Mouse (Mus musculus) lung, embryonic 14.5 days (tissue): ENCODE data around the gene Lcp1. TPM values are rescaled to one million over a fixed set of nuclear protein-coding genes. Genes with fewer than 3 reads are reported as not detected.

Source experiments
- ATAC-seq: fragments of 200-750 bp; cut with Nextera tagmentation; 2 replicates; pipeline ENCODE4 v1.8.0; 2017; ENCODE audit warnings: mild to moderate bottlenecking, moderate TSS enrichment, moderate library complexity; ENCODE audit not compliant: insufficient read depth
- DNase-seq: peaks from one replicate; pipeline ENCODE4 v3.0.0-alpha.2; 2015
- H3K27ac ChIP-seq: fragments of 300-500 bp; sonication (generic); 2 replicates; pipeline ENCODE4 v1.5.1; 2014; ENCODE audit warnings: low read depth, mild to moderate bottlenecking, moderate library complexity
- H3K27me3 ChIP-seq: fragments of 300-500 bp; sonication (generic); 2 replicates; pipeline ENCODE4 v1.6.1; 2014; ENCODE audit warnings: low read length, control low read depth; ENCODE audit not compliant: insufficient read depth
- H3K36me3 ChIP-seq: fragments of 300-500 bp; sonication (generic); 2 replicates; pipeline ENCODE4 v1.6.1; 2014; ENCODE audit warnings: control low read depth; ENCODE audit not compliant: insufficient read depth
- H3K4me1 ChIP-seq: fragments of 300-500 bp; sonication (generic); 2 replicates; pipeline ENCODE4 v1.6.1; 2014; ENCODE audit warnings: antibody characterized with exemption, control low read depth; ENCODE audit not compliant: insufficient read depth
- H3K4me2 ChIP-seq: fragments of 300-500 bp; sonication (generic); 2 replicates; pipeline ENCODE4 v1.6.1; 2014; ENCODE audit warnings: mild to moderate bottlenecking
- H3K4me3 ChIP-seq: fragments of 300-500 bp; sonication (generic); 2 replicates; pipeline ENCODE4 v1.5.1; 2014; ENCODE audit warnings: low read depth, low read length
- H3K9ac ChIP-seq: fragments of 300-500 bp; sonication (generic); 2 replicates; pipeline ENCODE4 v1.6.1; 2014
- H3K9me3 ChIP-seq: fragments of 300-500 bp; sonication (generic); 2 replicates; pipeline ENCODE4 v1.6.1; 2016; ENCODE audit warnings: low read depth, low read length, control low read depth
- CTCF ChIP-seq: IDR thresholded peaks from 2 replicates; pipeline ENCODE4 v1.5.1; 2016; ENCODE audit warnings: antibody characterized with exemption, low read depth
- WGBS: fragments of 180-500 bp; shearing (Covaris S2); extraction: QIAGEN DNeasy Blood & Tissue Kit; methylation state at CpG from one replicate; pipeline ENCODE4 v1.1.7; 2014; 5-methylcytosine and 5-hydroxymethylcytosine counted together
- polyA plus RNA-seq: library from polyadenylated mRNA; unstranded; fragments of >200 nt; fragmentation: Nextera tagmentation; extraction: Ambion mirVana; gene quantifications from 2 replicates; pipeline ENCODE4 v1.2.1, GENCODE M21; 2014

Gene Lcp1
- polyA plus RNA-seq, 1 experiment from 2014 or later = 49.7 TPM

DNA sequence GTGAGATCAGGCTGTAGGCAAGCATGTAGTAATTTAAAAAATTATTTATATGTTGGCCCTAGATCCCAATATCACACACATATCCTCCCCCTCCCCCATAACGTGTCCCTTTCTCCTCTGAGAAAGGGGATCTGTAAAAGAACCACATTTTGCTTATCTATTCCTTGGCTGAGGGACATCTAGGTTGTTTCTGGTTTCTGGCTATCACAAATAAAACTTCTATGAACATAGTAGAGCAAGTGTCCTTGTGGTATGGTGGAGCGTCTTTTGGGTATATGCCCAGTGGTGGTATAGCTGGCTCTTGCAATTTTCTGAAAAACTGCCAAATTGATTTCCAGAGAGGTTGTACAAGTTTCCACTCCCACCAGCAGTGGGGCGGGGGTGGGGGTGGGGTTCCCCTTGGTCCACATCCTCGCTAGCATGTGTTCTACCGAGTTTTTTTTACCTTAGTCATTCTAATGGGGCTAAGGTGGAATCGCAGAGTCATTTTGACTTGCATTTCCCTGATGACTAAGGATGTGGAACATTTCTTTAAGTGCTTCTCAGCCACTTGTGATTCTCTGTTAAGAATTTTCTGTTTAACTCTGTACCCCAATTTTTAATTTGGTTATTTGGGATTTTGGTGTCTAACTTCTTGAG, 107.3 kb downstream of the Lcp1 start:
- Histone ChIP-seq H3K27ac (no peak overlapping the region), H3K9ac (no peak overlapping the region), H3K9me3 (no peaks in the 10 kb centered on the region), H3K4me1 (no peaks in the 10 kb centered on the region), H3K36me3 (no peaks in the 10 kb centered on the region), H3K4me3 (no peak overlapping the region), H3K27me3 (no peaks in the 10 kb centered on the region), H3K4me2 (no peak overlapping the region)
- no peak for TF ChIP-seq CTCF
- no peak for DNase-seq
- 75% methylated on average over 6 of the region's 6 CpGs for WGBS
- no peak for ATAC-seq

DNA sequence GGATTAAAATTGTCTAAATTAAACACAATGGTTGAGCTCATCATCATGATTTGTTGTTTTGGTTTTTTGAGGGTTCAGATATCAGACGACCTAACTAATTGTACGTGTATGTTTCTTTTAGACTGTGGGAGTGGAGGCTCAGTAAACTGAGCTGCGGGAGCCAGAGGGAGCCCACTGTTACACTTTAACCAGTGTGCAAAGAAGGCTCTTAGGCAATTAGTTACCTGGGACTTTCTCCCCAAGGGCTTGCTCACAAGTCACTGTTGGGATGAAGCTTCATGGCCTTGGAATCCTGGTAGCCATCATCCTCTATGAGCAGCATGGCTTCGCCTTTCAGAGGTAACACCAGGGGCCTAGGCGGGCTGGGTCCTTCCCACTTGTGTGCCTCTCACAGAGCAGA, 111.2 kb downstream of the Lcp1 start, which contains the start of gene Cpb2:
Gene Cpb2 (plus strand): TSS at position 201 of the 400 bp plus-strand sequence.
- H3K4me1 ChIP-seq = no peaks in the 10 kb centered on the region
- no peaks in the 10 kb centered on the region for H3K9me3 ChIP-seq
- H3K27ac ChIP-seq = no peak within 1 kb of the TSS
- no peaks in the 10 kb centered on the region for H3K27me3 ChIP-seq
- no peak for TF ChIP-seq CTCF
- no peak within 1 kb of the TSS for H3K4me2 ChIP-seq
- H3K36me3 ChIP-seq = no peaks in the 10 kb centered on the region
- 71% methylated on average over 5 of the region's 5 CpGs for WGBS
- no peak for DNase-seq
- no peak for ATAC-seq
- H3K9ac ChIP-seq = no peak within 1 kb of the TSS
- no peak within 1 kb of the TSS for H3K4me3 ChIP-seq

DNA sequence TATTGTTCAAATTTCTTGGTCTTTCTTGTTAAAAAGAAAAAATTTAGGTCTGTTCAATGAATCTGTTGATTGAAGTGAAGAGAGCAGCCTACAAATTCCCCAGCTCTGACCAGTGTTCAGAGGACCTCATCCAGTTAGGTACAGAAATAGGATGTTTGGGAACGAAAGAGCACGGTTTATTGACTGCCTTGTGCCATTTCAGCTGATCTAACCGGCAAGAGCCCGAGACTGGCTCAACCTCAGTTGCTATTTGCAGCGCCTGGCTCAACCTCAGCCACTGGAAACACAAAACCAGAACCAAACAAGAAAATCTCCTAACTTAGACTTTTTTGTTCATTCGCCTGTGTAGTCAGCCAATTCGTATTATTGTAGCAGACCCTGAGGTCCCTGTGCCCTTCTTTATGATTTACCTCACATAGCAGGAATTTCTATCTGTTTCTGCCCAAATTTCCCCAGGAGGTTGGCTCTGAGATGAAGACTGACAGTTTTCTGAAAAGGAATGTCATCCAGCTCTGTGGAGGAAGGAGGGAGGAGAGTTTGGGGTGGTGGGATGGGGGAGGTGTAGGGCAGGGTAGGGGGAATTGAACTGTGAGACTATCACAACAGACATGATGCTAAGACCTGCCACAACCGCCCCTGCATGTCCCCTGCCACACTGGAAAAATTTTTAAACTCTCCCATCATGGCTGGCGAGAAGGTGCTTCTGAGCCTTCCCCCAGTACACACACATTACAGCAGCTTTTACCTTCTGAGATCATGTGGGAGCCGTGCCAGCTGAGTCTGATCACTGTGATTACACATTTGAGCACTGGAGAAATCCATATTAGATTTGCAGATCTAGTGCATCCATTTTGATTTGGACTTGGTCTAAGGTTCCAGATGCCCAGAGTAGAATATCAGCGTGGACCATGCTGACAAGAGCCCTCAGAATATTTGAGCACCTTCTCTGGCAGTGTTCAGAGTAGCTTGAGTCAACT, 115.4 kb downstream of the Lcp1 start:
- Histone ChIP-seq H3K36me3 (no peaks in the 10 kb centered on the region), H3K9ac (no peak overlapping the region), H3K4me2 (no peak overlapping the region), H3K27me3 (no peaks in the 10 kb centered on the region), H3K4me3 (no peak overlapping the region), H3K27ac (no peak overlapping the region), H3K4me1 (no peaks in the 10 kb centered on the region), H3K9me3 (no peaks in the 10 kb centered on the region)
- DNase-seq (no peak), ATAC-seq (no peak)
- no peak for TF ChIP-seq CTCF
- WGBS = 73% methylated on average over 11 of the region's 11 CpGs

DNA sequence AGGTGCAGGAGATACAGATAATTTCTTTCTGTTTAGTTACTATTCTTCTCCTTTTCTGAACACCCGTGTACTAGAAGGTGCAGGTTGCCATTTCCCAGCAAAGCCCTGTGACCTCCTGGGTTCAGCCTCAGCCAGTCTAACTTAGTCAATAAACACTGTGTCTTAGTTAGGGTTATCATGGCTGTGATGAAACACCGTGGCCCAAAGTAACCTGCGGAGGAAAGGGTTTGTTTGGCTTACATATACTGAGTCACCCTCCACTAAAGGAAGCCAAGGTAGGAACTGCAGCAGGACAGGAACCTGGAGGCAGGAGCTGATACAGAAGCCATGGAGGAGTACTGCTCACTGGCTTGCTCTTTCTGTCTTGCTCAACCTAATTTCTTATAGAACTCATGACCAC, 119.5 kb downstream of the Lcp1 start:
- no peak overlapping the region for H3K4me3 ChIP-seq
- DNase-seq (no peak), ATAC-seq (no peak)
- H3K9me3 ChIP-seq = no peaks in the 10 kb centered on the region
- H3K36me3 ChIP-seq = no peaks in the 10 kb centered on the region
- no peak overlapping the region for H3K4me2 ChIP-seq
- 68% methylated on average over 3 of the region's 3 CpGs for WGBS
- TF ChIP-seq CTCF = no peak
- no peaks in the 10 kb centered on the region for H3K27me3 ChIP-seq
- H3K9ac ChIP-seq = no peak overlapping the region
- no peak overlapping the region for H3K27ac ChIP-seq
- H3K4me1 ChIP-seq = no peaks in the 10 kb centered on the region

DNA sequence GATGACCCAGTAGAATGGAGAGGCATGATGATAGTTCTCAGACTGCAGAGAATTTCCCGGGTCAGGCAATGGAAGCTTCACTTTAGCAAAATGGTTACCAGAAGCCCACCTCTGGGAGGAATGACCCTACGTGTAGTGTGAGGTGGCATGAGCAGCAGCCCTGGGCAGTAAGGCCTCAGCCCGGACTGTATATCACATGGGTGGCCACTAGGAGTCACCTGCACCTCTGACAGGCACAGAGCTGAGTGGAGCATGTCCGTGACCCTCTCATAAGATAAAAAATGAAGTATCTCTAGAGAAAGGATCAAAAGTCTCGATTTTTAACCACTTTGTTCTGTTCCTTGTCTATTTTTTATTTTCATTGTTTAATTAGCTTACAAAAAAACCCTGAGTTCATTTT, 125.6 kb downstream of the Lcp1 start:
- no peak overlapping the region for H3K4me3 ChIP-seq
- no peaks in the 10 kb centered on the region for H3K9me3 ChIP-seq
- no peak overlapping the region for H3K4me2 ChIP-seq
- no peak overlapping the region for H3K27ac ChIP-seq
- H3K36me3 ChIP-seq = no peaks in the 10 kb centered on the region
- no peak for ATAC-seq
- no peaks in the 10 kb centered on the region for H3K27me3 ChIP-seq
- TF ChIP-seq CTCF = peak; percentile 56
- no peak overlapping the region for H3K9ac ChIP-seq
- WGBS = 43% methylated on average over 5 of the region's 5 CpGs
- peak; percentile 31 for DNase-seq
- no peaks in the 10 kb centered on the region for H3K4me1 ChIP-seq

DNA sequence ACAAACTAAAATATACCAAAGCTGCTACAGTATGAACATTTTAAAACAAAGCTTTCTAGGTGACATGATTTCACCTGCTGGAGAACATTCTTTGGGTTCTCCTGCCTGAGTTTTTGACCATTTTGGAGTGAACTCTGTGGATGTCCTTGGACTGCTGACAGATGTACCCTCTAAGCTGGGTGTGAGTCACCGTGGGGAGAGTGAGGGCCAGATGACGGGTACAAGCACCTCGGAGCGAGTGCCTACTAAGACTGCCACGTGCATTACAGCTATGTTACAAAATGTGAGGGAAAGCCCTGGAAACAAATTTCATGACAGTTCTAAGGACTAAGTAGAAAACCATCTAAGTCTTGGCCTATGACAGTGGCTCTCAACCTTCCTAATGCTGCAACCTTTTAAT, 138.6 kb downstream of the Lcp1 start:
- no peak for TF ChIP-seq CTCF
- Histone ChIP-seq H3K36me3 (no peaks in the 10 kb centered on the region), H3K4me2 (no peak overlapping the region), H3K27ac (no peak overlapping the region), H3K9me3 (no peaks in the 10 kb centered on the region), H3K4me3 (no peak overlapping the region), H3K4me1 (no peaks in the 10 kb centered on the region), H3K9ac (no peak overlapping the region), H3K27me3 (no peaks in the 10 kb centered on the region)
- 87% methylated on average over 5 of the region's 5 CpGs for WGBS
- DNase-seq (no peak), ATAC-seq (no peak)

DNA sequence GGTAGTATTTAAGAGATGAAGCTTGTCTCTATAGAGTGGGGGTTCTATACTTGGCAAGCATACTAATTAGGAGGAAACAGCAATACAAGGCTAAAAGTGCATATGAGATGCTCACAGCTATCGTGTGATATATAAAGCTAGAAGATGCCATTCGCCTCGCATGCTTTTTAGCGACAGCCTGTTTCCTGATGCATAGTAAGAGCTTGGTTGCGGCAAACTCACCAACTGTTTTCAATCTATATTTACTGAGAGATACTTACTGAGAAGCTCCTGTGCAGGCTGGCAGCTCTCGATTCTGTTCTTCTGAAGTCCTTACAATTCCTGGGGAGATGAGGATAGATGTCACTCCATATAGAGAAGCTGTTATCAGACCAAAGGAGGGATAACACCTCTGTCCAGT, 148.8 kb downstream of the Lcp1 start:
- H3K4me2 ChIP-seq = no peak overlapping the region
- no peaks in the 10 kb centered on the region for H3K36me3 ChIP-seq
- no peaks in the 10 kb centered on the region for H3K9me3 ChIP-seq
- no peak for ATAC-seq
- no peaks in the 10 kb centered on the region for H3K4me1 ChIP-seq
- no peak overlapping the region for H3K4me3 ChIP-seq
- H3K9ac ChIP-seq = no peak overlapping the region
- 82% methylated on average over 6 of the region's 6 CpGs for WGBS
- DNase-seq = no peak
- H3K27me3 ChIP-seq = no peaks in the 10 kb centered on the region
- TF ChIP-seq CTCF = no peak
- H3K27ac ChIP-seq = no peak overlapping the region
